Mouse (Mus musculus) thymus, postnatal 36 days (tissue): ENCODE results near the gene Itgbl1.
"Not testable (repeated sequence)": the region's sequence is repeated elsewhere in the genome, so short reads cannot be mapped to it uniquely, and the experiment has no call there.

Experiments used
- DNase-seq, 2 experiments: peaks; one replicate each; pipeline ENCODE4 v3.0.0; 2022; ENCODE audit warnings: mixed read lengths in 2 of 2

Itgbl1 gene

DNA sequence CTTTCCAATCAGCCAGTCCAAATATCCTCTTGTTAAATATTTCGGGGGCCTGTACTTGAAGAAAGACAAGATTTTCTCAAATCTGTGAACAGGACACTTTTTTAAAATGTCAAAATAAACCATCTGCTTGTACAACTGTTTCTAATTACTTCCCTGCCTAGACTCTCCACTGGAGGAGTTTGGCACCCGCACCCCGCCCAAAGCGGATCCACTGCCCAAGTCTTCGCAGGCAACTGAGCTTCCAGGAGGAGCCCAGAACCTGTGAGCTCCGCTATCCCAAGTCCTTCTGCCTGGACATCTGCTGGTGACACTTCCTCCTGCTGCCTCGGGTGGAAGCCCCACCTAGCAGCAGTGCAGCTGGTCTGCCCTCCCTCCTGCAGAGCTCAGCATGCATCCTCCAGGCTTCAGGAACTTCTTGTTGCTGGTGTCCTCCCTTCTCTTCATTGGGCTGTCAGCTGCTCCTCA, at the start of gene Itgbl1:
Gene Itgbl1, plus strand, starts transcription at position 51 of the 465 bp plus-strand sequence.
- DNase-seq = no peak

DNA sequence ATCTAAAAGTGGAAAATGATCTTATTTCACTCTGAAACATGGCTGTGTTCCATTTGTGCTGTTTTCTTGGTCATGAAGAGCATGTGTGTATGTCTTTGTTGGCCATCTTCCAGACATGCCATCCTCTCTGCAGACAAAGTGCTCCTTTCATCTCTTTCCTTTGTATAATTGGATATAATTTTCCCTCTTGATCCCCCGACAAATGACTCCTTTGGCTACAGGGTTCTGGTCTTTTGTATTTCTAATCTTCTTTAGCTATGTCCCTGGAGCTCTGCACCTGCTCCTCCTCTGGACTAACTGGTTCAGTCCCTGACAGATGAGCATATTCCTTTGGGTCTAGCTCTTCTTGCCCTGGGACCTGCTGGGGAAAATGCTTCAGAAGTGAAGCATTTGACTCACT, 36.8 kb upstream of the Itgbl1 start:
- no peak for DNase-seq

DNA sequence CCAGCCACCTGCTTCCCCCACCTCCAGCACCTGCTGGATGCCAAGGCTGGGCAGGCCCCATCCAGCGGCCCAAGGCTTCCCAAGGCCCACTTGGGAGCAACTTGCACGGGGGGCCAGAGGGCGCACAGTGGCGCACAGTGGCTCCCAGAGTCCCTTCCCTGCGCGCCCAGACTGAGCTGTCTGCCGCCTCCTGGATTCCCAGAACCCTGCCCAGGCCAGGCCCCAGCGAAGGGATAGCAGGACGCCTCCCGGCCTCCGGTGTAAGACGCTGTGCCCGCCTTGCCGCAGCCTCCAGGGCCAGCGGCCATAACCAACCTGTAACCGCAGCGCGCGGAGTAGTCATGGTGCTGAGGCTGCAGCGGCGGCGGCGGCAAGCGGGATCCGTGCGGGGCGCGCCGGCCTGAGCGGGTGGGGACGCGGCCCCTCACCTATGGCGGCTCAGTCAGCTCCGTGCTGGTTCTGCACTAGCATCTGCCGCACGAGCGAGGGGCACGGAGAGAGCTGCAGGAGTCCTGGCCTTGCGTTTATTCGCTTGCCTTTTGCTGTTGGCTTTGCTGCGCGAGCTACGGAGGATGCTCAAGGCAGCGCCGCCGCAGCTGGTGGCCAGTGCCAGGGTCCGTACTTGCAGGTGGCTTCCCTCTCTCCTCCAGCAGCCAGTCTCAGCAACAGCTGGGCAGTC, 33.1 kb upstream of the Itgbl1 start, which contains the start of gene Nalcn:
Gene Nalcn, minus strand, starts transcription at position 644 of the 679 bp plus-strand sequence.
- no peak for DNase-seq

DNA sequence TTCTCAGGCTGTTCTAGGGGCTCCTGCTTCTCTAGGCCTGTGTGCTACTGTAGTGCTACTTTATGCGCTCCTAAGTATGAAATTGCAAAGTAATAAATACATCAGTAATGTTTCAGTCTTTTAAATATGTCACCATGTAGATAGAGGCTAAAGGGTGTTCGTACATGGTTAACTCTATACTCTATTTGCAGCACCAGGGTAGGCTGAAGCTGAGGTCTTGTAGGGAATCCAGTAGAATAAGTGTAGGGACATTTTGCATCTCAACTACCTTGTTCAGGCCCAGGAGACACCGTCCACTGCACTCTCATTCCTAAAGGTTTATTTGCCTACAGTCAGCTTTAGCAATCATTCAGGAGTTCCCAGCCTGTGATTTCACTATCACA, 32.6 kb upstream of the Itgbl1 start:
- DNase-seq = no peak

DNA sequence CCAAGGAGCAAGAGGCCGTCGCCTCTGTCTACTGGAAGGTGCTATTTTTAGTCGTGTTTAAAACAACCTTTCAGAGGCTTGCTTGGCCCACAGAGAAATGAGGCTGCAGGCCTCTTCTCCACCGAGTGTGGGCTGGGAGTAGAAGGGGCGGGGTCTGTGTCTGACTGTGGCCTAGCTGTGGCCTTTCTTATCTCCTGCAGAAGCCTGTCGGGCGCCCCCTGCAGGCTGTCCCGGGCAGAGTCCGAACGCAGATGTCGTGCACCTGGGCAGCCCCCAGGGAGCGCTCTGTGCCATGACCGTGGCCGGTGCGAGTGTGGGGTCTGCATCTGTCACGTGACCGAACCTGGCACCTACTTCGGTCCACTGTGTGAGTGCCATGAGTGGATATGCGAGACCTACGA, 1.3 kb downstream of the Itgbl1 start:
- peak; percentile 5 to 8 for DNase-seq

DNA sequence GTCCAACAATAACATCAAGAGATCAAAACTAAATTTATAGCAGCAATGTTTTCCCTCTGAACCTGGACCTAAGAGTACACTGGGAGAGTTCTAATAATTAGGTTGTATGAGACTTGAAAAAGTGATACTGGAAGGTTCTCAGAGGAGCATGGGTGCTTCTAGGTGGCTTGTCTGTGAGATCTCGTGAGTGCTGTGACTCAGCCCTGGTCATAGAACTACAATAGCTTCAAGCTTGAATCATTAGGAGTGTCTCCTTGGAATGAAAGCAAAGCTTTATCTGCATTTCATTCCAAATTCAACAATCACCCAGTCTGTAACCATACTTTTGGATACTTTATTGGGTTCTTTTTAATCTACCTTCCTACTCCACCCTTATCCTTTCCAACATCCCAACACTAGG, 2.6 kb downstream of the Itgbl1 start:
- DNase-seq = no peak

DNA sequence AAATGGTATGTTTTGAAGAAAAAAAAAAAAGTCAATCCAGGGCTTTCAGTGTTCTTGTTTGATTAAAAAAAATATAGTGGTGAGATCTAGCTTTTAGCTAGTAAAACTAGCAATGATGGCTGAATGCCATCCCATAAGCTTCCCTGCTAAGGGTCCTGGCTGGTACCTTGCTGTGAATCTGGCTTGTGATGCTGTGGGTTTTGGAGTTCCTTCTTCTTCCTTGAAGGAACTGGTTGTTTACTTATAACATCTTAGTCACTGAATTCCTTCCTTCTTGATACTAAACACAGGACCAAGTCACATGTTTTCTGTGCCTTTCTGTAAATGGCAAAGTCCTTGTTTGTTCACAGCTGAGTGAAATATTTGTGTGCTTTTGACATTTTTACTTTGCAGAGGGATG, 3.4 kb downstream of the Itgbl1 start:
- no peak for DNase-seq

DNA sequence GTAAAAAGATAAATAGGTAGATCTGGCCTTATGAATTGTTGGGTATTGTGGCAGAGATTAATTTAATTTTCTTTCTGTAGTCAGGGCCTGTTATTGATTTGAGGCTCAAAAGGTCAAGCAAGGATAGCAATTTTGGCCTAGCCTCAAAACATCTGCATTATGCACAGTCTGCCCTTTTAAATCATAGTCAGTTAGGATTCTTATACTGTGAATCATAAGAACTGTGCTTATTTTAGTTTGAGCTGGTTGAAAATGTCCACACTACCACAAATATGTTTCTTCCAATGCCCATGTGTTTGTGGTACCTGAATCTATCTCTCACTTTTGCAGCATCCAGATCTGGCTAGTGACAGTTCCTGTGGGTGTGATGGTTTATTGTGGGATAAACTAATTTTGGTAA, 4.7 kb downstream of the Itgbl1 start:
- no peak for DNase-seq

DNA sequence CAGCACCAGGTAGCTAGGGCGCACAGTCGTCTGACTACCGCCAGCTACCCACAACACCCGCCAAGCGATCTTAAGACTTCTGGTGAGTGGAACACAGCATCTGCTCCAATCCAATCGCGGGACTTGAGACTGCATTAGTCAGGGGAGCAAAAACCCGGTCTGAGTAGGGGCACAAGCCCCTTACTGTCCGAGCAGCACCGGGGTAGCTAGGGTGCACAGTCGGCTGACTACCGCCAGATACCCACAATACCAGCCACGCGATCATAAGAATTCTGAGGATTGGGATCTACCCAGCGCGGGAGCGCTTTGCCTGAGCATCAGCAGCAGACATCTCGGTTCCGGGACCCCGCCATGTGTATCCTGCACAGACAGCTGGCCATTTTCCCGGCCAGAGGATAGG, 11.3 kb downstream of the Itgbl1 start:
- DNase-seq = not testable (repeated sequence)

DNA sequence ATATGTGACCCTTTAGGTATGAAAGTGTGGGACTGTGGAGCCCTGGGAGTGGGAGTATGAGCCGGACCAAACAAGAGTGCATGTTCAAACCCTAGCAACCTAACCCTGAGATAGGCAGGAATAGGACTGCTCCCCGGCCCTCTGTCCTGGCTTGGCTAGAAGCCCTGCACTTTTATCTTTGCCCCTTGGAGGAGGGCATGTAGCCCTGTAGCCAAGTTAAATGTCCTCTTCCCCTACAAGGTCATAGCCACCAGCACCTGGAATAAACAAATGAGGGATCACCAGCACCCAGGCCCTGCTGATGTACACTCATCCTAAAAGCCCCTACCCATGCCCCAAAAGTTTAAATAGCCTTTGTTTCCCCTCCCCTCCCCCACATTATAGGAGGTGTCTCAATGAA, 18.3 kb downstream of the Itgbl1 start:
- DNase-seq = no peak

DNA sequence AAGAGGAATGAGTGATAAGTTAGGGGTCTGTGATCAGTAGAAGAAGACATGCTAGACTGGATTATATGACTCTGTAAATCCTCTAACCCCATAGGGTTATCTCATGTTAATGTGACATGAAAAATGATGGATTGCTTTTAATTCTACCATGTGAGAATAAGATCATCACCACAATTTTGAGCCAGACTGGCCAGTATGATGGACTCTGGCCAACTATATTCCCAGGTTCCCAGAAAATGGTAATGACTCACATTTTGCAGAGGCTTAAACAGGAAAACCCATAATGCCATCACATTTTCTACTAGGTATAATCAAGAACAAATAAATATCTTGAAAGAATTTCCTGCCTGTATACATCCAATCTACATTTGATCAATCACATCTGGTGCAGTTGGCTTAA, 55.0 kb downstream of the Itgbl1 start:
- DNase-seq = no peak

DNA sequence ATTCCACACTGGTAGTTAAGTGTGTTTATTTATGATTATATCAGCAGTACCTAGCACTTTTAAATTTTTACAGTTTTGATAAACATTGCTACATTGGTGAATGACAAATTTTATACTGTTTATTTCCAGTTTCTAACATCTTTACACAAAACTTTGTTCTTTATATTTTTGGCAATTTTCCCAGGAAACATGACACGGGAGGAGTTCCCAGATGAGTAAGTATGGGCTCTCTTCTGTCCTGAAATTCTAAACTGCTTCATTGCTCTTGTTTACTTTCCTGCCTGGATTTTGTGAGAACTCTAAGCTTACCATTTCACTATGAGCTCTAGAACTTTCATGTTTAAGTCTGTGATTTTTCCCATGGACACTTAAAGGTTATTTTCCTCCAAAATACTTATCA, 82.3 kb downstream of the Itgbl1 start:
- DNase-seq = no peak

DNA sequence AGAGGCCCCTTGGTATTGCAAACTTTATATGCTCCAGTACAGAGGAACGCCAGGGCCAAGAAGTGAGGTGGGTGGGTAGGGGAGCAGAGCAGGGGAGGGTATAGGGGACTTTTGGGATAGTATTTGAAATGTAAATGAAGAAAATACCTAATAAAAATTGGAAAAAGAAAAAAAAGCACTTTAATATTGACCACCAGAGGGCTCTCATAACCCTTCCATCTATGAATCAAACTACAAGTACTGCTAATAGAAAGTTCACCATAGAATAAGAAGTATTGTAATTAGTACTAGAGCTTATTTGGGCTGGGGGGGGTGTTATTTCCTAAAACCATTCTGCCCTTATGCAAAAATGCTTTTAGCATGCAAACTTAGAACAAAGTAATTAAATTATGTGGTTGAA, 91.2 kb downstream of the Itgbl1 start:
- DNase-seq = no peak

DNA sequence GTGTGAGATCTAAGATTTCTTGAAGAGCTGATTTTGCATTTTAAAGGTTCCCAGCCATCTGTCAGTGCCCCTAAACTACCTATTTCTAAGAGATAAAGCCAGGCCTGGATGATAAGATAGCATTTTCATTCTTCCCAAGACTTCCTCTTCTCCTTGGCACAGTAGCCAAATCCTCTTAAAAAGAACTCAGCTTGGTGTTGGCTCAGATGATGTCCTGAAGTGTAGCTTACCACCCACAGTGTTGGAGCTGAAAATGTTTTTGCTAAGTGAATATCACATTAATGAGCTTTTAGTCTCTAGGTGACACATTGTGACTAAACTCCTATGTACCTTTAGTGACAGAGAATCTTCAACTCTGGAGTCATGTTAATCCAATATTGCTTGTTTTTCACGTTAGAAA, 99.8 kb downstream of the Itgbl1 start:
- DNase-seq = no peak

DNA sequence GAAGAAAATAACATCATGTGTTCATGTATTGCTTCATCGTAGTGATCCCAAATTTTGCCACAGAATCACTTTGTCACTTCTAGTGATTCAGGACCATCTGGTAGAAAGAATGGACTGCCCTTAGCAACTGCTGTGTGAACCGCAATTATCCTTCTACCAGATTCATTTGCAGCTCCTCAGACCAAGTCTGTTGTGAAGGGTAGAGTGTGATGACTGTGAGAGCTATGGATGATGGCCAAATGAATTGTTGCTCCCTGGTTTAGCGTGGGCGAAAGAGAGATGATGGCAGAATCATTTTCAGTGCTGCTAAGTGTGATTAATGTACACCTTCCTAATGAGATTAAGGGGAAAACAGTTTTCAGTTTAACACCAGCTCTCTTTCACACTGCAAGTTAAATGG, 100.3 kb downstream of the Itgbl1 start:
- no peak for DNase-seq

DNA sequence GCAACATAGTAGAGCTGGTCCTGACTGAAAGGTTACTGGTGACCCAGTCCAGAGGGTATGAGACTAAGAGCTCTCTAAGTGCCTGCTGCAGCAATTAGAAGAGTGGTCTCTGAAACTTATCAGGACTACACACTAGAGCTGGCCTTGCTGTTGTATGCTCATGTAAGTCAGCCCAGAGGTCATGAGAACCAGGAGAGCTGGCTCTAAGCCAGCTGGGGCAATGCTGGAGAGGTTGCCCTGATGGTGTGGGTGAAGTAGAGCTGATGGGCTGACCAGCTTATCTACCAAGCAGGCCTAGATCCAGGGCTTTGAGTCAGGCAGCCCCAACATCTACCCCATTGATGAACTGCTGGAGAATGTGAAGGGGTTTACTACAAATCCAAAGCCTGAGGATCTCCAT, 142.0 kb downstream of the Itgbl1 start:
- no peak for DNase-seq

DNA sequence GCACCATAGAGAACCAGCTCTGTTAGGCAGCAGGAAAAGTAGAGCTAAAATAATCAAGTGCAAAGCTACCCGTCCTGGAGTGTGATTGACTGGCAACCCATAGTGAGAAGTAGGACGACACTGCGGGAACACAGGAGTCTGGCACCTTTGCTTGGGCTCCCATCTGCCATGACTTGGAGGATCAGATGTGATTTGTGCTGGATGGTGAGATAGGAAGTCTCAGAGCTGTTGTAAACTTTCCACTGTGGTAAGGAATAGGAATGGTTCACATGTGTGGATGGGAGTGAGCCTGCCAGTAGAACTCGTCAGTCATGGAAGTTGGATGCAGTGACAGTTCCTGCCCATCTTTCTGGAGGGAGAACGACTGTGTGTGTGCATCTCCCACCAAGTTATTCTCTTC, 177.9 kb downstream of the Itgbl1 start:
- DNase-seq = no peak

DNA sequence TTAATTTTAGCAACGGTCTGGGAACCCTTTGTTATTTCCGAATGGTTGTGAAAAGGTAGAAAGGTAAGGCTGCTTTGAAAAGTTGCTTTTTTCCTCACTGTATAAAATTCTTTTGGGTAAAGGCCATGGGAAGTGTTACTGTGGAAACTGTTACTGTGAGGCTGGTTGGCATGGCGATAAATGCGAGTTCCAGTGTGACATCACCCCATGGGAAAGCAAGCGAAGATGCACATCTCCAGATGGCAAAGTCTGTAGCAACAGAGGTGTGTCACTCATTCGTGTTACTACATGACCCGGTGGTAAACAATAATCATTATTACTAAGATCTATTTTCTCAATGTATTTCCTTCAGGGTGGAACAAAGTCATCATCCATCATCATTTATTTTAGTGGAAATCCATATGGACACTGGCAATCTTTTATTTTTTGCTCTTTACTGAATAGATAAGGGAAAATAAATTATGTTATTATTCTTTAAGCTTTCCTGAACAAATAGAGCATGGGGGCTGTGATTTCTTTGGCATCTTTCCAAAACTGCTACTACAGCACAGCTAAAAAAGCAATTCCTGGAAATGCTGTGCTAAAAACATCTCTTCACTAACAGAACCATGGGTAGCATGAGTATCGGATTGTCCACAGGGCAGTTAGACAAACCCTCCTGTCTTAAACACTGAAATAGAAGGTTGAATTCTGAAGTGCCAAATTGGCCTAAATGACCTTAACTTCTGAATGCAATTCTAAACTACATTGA, 184.1 kb downstream of the Itgbl1 start:
- DNase-seq = no peak

DNA sequence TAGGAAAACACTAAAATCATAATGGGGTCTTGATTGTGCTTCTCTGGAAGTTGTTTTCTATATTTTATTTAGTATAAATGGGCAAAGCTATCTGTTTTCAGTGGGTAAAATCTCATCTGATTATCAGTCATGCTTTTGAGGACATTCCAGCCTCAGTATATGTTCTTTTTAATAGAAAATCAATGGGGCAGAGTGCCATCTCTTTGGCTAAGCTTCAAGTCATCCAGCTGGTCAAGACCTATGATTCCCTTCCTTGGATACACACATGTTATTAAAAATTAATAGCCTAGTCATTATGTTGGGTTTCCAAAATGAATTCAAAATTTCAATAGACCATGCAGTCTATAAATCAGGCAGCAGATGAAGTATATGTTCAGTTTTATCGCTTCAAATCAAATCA, 204.8 kb downstream of the Itgbl1 start:
- no peak for DNase-seq

DNA sequence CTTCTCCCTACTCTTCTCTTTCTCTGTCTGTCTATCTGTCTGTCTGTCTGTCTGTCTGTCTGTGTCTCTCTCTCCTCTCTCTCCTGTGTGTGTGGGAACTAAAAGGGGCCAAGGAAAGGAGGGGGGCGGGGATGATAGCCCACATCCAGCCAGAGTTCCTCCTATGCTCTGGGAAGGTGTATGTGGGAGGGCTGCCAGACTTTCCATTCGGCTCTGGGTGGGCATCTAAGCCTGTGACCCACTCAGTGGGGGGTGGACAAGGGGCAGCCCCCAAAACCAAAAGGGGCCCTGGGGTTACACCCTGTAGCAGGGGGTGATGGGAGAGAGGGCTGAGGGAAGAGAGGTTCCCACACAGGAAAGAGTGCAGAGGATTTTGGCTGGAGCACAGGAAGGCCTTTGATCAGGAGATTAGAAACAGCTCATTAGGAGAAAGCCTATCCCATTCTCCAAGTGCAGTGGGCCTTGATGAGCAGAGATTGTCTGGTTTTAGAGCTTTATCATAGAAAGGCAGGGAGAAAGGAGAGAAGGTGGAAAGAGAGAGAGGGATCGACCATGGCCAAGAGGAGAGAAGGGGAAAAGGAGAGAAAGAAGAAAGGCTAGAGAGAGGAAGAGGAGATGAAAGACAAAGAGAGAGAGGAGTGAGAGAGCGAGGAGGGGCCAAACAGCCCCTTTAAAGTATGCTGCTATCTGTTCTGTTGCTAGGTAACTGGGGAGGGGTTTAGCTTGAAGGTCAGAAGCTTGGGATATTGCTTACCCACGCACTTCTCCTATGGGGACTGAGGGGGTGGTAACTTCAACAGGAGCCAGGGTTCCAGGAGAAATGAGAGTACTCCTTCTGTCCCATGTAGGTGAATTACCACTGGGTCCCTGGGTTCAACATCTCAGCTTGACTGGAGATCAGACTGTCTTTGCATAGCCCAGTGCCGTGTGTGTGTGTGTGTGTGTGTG, 206.3 kb downstream of the Itgbl1 start:
- no peak for DNase-seq

DNA sequence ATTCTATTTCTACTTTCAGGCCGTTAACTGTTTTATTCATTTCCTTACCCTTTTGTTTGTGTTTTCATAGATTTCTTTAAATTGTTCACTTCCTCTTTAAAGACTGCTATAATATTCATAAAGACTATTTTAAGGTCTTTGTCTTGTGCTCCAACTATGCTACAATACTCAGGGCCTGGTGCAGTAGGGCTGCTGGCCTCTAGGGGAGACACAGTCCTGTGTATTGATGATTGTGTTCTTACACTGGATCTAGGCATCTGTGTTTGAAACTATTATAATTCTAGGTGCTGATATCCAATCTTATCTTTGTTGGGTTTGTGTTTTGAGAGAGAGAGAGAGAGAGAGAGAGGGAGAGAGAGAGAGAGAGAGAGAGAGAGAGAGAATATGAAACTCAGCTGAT, 268.1 kb downstream of the Itgbl1 start:
- DNase-seq = no peak

DNA sequence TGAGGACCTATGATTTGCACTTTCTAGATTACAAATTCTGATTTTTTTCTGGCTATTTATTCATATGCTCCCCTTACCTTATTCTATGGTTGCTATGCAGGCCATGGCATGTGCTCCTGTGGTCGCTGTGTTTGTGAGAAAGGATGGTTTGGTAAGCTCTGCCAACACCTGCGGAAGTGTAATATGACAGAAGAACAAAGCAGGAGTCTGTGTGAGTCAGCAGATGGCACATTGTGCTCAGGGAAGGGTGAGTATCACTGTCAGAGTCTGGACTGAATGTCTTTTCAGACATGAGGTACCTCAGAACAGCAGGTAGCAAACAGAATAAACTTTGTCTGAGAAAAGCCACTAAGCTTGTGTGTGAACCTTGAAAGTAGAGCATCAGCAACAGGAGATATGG, 306.8 kb downstream of the Itgbl1 start:
- DNase-seq = no peak

DNA sequence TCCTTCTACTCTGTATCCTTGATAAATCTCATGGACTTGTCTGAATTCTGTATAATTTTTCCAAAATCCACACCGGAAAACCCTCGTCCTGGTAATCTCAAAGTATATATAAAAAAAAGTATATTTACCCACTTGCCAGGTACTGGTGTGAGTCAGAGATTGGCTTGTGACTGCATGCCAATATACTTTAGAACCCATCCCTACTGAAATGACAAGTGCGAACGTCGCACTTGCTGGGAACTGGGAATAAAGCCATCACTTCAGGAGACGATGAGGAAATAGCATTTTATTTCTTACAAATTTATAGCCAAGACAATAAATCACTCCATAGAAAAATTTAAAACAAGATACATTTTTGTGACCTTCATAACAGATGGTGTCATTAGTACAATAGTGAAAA, 308.2 kb downstream of the Itgbl1 start:
- no peak for DNase-seq
